Mouse (Mus musculus) layer of hippocampus, adult 8-10 months (tissue): ENCODE data around the gene Socs3. TPM values are rescaled to one million over a fixed set of nuclear protein-coding genes. Genes with fewer than 3 reads are reported as not detected.
A peak's percentile ranks its signal among the peaks of the same experiment; 100 is the strongest.

ENCODE experiments used
- DNase-seq, 2 experiments: peaks; one replicate each; pipeline ENCODE4 v3.0.0; 2022; ENCODE audit warnings: low spot score in 2 of 2
- total RNA-seq, 4 experiments: library from RNA; stranded (reverse); gene quantifications; 2 replicates each; pipeline ENCODE4 v1.2.4; 2022

Gene Socs3
- total RNA-seq, 4 experiments from 2014 or later, result 0.81 to 7.9 (median 3.3) TPM

GRCm38 (mm10) chr11:117955621-117956020 lies 14.2 kb downstream of the Socs3 start:
- no peak for DNase-seq

DNA sequence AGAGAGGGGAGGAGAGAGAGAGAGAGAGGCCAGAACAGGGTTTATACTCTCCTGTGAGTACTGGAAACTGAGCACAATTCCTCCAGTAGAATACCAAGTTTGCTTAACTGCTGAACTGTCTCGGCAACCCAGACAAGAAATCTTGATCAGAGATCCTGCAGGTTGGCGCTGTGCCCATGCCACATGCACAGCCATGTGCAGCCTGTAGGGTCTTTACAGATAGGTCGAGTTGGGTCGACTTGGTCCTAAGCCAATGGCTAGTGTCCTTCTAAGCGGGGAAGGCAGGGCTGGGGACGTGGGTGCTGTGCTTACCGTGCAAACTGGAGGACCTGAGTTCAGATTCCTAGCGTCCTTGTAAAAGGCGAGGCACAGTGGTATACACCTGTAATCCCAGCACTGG lies 15.0 kb downstream of the Socs3 start:
- DNase-seq, result no peak

- no peak for DNase-seq
These were observed 15.8 kb downstream of the Socs3 start for GRCm38 (mm10) chr11:117954094-117954493.

DNA sequence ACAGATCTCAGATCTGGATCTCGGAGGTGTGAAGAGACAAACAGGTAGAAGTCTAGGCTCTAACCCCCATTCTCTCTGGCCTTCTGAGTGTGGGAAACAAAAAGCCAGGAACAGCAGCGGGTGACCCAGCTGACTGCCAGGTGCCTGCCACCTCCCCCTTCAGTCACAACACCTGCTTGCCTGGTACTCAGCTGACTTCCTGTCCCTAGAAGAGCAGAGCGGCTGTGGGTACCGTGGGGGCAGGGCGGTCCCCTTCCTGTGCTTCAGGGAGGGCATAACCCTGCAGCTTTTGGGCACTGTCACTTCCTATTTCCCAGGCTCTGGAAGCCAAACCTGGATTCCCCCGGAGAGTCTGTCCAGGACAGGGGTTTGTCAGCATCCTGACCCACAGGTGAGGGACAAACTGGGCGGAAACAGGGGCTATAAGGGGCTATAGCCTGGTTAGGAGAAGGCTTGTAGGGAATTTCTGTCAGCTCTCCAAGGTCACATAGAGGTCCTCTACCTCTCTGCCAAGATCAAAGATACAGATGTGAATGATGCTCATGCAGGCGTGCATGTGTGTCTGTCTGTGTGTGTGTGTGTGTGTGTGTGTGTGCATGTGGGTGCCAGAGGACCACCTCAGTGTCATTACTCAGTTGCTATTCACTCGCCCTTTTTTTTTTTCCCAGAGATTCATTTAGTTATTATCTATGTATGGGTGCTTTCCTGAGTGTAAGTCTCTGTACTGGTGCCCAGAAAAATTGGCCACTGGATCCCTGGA lies 17.5 kb downstream of the Socs3 start:
- no peak for DNase-seq

DNA sequence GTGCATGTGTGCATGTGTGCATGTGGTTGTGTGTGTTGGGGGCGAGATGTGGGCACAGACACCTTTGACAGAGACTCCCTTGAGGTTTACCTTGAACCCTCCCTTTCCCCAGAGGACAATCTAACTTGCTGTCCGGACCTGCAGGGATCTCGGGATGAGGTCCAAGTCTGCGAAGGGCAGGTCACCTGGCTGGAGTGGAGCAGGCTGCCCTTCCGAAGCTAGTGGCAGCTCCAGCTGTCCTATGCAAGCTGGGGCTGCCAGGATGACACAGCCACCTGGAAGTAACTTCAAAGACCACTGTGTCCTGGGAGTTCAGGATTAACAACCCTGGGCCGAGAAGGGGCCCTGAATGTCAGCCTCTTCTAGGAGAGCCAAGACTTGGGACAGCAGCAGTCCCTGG lies 18.5 kb downstream of the Socs3 start:
- no peak for DNase-seq

DNA sequence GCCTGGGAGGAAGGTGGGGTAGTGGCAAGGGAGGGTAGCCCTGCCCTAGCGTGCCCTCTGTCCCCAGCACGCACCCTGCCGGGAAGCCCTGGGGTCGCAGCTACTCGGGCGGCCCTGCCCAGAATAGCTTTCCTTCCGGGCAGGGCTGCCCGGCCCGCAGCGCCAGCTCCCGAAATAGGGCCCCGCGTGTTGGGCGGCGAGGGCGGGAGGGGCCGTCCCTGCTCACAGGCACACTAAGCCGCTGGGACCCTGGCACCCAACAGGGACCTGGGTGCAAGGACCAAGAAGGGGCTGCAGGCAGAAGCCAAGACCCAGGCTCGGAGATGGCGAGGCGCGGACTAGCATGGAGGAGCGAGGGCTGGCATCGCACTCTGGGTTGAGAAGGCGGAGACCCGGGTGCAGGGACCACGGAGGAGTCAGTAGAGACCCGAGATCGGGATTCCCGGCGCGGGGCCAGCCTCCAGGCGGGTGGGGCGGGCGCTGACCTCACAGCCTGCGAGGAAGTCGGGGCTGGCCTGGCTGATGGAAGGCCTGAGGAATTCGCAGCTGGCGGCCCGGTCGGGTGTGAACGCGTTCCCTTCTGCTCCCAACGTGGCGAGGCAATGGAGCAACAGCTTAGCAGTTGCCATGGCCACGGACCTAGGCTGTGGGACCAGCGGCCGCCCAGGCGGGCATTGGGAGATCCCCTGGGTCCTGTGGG lies 20.3 kb downstream of the Socs3 start:
- DNase-seq, result no peak

- DNase-seq, result no peak
These were observed 22.8 kb downstream of the Socs3 start for GRCm38 (mm10) chr11:117946996-117947419.

- DNase-seq, result no peak
These were observed 23.5 kb downstream of the Socs3 start for GRCm38 (mm10) chr11:117946195-117946979.

- DNase-seq, result no peak
These were observed 28.0 kb downstream of the Socs3 start for GRCm38 (mm10) chr11:117941848-117942247.

DNA sequence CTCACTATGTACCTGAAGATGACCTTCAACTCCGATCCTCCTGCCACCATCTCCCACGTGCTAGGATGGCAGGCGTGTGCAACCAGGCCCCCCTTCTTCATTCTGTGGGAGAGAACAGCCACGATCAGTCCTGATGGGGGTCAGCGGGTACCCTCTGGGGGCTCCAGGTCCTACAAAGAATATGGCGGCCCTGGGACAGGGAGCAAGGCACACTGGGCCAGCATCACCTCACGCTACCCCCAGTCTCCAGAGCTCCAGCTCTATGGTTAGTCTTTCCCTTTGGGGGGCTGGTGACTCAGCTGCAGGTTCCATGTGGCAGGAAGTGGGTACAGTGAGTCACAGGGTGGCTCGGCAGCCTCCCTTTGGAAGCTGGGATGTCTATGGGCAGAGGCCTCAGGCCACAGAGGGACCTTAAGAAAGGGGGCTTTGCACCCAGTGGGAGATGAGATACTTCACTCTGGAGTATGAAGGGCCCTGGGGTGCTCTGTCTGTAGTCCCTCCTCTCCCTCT lies 28.5 kb downstream of the Socs3 start:
- DNase-seq, result no peak

GRCm38 (mm10) chr11:117940881-117941280 lies 29.0 kb downstream of the Socs3 start:
- DNase-seq, result no peak

DNA sequence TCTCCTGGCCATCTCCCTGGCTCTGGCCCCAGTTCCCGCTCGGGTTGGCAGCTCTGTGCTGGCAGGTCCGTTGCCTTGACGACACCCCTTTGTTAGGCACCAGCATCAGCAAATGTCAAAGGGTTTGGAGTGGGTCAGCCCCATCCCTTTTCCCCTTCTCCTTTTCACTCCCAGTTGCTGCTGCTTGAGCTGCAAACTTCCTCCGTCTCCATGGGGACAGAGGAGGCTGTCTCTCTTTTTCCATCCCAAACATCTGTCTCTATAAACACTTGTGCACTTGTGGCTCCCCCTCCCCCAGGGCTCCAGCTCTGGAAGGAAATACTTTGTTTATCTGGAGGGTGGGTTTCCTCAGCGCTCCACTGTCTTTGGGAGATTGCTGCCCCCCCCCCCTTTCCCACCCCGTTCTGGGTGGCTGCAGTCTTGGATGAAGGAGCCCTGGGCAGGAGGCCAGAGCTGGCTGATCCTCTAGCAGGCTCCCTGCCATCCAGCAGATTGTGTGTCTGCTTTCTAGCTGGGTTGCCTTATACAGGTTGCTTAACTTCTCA lies 30.0 kb downstream of the Socs3 start:
- DNase-seq, result peak; percentile 62 to 74

DNA sequence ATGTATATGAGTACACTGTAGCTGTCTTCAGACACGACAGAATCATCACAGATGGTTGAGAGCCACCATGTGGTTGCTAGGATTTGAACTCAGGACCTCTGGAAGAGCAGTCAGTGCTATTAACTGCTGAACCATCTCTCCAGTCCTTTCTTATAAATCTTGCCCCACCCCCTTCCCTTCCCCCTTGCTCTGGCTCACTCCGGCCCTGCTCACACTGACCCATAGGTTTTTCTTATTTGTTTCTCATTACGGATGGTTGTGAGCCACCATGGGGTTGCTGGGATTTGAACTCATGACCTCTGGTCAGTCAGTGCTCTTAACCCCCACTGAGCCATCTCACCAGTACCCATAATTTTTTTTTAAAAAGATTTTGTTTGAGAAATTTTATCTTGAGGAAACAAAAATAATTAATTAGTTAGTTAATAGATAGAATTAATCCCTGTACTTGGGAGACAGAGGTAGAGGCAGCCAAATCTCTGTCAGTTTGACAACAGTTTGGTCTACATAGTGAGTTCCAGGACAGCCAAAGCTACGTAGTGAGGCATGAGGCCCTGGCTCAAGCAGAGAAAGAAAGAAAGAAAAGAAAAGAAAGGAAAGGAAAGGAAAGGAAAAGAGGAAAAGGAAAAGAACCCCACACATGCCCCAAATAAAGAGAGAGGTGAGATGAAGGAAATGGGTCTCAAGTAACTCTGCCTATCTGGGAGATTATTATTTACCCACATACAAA lies 30.7 kb downstream of the Socs3 start:
- DNase-seq, result no peak

GRCm38 (mm10) chr11:117936202-117936601 lies 33.6 kb downstream of the Socs3 start:
- no peak for DNase-seq

GRCm38 (mm10) chr11:117935616-117936015 lies 34.2 kb downstream of the Socs3 start:
- DNase-seq, result no peak

DNA sequence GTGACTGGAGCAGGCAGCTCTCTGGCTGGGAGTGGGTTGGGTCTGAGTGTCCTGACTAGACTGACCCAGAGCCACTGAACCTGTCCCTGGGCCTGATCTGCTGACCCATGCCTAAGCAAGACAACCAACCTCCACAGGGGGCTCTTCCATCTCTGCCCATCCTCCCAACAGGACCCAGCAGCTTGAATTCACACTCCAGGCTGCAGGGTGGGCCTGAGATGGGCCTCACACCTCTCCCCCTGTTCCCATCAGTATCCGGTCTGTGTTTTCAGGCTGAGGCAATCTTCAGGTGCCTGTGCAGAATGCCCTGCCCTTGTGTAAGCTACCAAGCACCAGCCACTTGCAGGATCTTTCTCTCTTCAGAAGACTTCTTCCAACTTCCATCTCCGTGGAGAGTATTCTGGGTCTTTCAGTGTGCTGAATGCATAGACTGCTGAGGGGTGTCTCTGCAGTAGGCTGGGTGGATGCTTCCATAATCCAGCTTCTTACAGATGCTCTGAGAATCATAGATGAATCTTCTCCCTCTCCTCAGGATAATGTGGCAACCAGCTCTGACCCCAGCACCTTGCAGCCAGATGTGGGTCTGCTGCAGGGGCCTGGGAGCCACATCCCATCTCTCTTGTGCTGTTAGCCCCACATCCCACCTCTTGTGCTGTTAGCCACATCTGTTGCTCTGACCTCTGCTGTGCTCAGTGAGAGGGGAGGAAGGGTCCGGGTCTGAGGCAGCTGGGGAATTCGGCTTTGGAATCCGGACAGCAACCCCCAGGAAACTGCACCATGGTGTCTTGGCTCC lies 35.1 kb downstream of the Socs3 start:
- DNase-seq, result no peak

DNA sequence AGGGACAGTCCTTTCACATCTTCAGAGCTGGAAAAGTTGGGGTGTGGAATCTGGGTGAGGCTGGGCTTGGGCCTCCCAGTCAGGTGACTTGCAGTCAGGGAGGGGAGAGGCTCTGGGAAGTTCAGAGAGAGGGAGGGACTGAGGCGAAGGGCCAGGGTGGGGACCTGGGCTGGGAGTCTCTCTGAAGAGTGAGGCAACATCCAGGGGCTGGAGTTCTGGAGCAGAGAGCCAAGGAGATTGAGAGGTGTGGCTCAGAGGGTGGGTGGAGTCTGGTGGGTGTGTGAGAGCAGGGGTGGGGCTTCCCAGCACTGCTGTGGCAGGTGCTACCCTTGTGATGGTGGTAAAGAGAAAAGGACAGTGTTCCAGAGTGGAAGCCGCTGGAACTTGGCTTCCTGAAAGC lies 35.7 kb downstream of the Socs3 start:
- DNase-seq, result no peak

DNA sequence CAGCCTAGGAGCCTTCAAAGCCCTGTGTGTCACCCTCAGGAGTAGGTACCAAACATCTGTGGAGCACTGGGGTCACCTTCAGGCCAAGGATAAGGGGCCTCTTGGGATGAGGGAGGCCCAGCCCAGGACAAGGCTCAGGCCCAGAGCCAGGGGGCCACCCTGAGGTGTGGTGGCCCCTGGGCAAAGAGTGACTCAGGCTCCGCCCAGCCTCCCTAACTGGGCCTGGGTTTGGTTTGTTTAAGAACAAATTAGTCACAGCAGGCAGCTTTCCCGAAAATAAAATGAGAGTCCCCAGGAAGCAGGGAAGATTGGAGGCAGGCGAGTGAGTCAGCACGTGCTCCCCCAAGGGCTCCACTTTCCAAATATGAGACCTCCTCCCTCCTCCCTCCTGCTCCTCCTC lies 37.7 kb downstream of the Socs3 start:
- DNase-seq, result peak; percentile 42 to 61

GRCm38 (mm10) chr11:117931576-117931975 lies 38.3 kb downstream of the Socs3 start:
- no peak for DNase-seq

GRCm38 (mm10) chr11:117930781-117931338 lies 39.0 kb downstream of the Socs3 start:
- peak in 1 of 2 experiments; percentile 49 for DNase-seq
